Mouse (Mus musculus): ENCODE measurements at regions not wholly inside any gene's neighbourhood (a gene's known extent, or its start where the extent isn't known, plus 50 kb on each side); places are given as distances from the start of the nearest gene placed in this dataset.
"Not testable (repeated sequence)": the region's sequence is repeated elsewhere in the genome, so short reads cannot be mapped to it uniquely, and the experiment has no call there.

- no peak for ATAC-seq (ENCODE audit: insufficient number of reproducible peaks, low FRiP score, low TSS enrichment)
These were observed 551.7 kb upstream of the Ptbp2 start for GRCm38 (mm10) chr3:120335843-120336585.

- not testable (repeated sequence) for ATAC-seq (ENCODE audit: insufficient number of reproducible peaks, low FRiP score, low TSS enrichment)
These were observed 522.8 kb upstream of the Ptbp2 start for GRCm38 (mm10) chr3:120307042-120307441.

GRCm38 (mm10) chr3:120305608-120306007, 521.3 kb upstream of the Ptbp2 start:
- no peak for ATAC-seq (ENCODE audit: insufficient number of reproducible peaks, low FRiP score, low TSS enrichment)

Data from cerebellum, adult (tissue).